Mouse (Mus musculus) CH12.LX (cell line): ENCODE results near the gene Zmynd8.

Source experiments
- POLR2A ChIP-seq: IDR thresholded peaks from 2 replicates; pipeline ENCODE4 v1.6.1; 2011; ENCODE audit warnings: low read depth, mild to moderate bottlenecking, improper control_type of control experiment, low read length
- POLR2AphosphoS2 ChIP-seq: IDR thresholded peaks from 2 replicates; pipeline ENCODE4 v1.6.1; 2011; ENCODE audit warnings: low read depth, low read length, improper control_type of control experiment
- ZC3H11A ChIP-seq: IDR thresholded peaks from 2 replicates; pipeline ENCODE4 v1.6.1; 2012; ENCODE audit warnings: low read depth, mild to moderate bottlenecking, inconsistent platforms, low read length, improper control_type of control experiment
- ZNF384 ChIP-seq: IDR thresholded peaks from 2 replicates; pipeline ENCODE4 v1.6.1; 2012; ENCODE audit warnings: low read depth, low read length, improper control_type of control experiment, inconsistent platforms

DNA sequence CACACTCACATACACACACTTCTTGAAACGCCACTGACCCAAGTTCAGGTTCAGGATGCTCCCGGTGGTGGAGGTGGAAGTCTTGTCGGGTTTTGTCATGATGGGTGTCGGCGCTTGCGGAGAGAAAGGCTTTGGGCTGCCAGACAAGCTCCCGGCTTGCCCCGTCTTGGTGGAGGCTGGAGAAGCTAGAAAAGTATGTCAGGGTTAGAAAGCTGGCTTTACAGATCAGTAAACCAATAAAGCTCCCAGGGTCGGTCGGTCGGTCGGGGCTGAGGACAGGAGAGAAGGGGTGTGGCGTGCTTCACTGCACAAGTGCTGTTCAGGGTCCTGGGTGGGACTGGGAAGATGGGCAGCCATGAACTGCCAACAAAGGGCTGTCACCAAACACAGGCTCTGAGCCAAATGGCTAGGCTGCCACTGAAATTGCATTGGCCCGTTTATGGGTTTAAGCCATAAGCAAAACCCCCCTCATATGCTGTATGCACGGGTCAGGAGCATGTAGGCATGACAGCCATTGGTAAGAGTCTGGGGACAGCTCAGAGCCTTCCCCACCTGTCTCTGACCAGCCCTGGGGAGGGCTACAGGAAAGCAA is 78.2 kb downstream of the Zmynd8 start:
- TF ChIP-seq POLR2A (no peak; the same call in 1 of the 2 replicates), ZNF384 (no peak), POLR2AphosphoS2 (no peak), ZC3H11A (no peak)
